Mouse (Mus musculus) lung, postnatal 14 days (tissue): ENCODE measurements around the gene Frmd4a.

Experiments
- DNase-seq: peaks from one replicate; pipeline ENCODE4 v3.0.0; 2021

Gene Frmd4a

GRCm38 (mm10) chr2:4638189-4638588 lies 620.7 kb downstream of the Frmd4a start:
- DNase-seq = no peak

DNA sequence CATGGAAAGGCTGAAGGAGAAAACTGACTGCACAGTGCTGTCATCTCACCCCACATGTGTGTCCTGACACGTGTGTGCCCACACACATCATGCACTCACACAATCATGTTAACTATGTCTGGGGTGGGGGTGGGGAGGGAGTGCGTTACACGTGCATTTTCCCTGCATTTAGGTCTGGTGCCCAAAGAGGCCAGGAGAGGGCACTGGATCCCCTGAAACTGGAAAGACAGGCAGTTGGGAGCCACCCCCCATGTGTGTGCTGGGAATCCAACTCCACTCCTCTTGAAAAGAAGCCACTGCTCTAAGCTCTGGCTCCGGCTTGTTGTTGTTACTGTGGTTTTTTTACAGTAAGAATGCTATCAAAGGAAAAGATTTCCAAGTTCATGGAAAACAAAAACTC lies 627.5 kb downstream of the Frmd4a start:
- DNase-seq = no peak

DNA sequence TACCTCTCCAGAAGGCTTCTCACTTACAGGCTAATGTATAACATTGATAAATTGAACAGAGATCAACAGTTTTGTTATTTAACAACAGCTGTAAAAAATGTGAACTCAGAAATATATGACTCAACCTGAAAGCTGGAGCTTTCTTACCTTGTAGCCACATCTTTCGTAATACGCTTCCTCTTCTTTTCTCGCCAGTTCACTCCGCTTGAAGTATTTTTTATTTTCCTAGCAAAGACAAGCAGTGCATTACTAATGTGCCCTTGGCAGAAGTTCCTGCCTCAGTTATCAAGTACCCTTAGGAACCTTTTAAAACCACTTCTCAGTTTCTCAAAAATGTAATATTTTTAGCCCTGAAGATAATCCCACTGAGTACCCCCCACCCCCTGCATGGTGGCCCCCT lies 630.6 kb downstream of the Frmd4a start:
- no peak for DNase-seq

DNA sequence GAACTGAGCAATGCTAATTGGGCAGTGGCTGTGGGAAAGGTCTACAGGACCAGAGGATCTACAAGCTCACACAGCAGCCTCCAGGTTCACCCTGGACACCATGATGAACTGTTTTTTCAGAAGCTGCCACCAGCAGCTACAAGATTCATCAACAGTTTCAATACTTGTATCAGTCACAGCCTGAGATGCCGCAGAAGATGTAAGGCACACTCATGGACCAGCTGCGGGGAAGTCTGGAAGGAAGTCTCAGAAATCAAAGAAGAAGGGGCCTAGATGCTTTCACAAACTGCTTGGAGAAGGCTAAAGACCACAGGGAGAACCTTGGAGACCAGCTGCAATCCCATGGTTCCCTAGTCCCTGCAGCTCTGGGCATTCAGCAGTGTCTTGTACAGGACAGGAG lies 632.1 kb downstream of the Frmd4a start:
- no peak for DNase-seq

DNA sequence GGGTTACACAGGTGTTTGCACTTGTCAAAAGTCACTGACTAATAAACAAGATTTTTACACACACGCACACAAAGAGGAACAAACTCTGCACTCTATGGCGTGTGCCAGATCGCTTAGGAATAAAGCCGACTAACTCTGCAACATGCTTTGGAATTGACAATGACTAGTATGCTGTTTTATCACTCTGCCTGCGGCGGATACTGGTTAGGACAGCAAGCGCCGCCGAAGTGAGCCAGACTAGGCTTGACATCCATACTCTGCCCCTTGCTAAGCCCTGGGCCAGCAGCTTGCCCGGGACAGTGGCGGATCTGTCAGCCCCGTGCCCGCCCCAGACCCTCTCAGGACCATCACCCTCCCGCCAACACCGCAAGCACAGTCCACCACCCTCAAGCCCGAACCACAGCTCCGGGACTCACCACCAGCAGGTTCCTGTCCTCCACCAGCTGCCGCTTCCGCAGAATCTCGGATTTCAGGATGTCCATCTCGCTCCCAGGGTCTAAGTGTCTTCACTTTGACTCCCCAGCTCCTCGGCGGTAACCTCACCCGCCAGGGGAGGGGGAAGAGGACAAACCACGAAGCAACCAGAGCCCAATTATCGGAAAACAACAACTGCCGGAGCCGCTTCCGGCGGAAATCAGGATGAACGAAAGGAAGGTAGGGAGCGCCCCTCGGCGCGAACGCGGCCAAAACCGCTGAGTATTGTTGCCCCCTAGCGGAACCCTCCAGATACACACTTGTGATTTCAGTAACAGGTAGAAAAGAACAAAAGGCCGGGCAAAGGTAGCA lies 634.2 kb downstream of the Frmd4a start, which contains the start of gene Prpf18:
Prpf18 (minus strand) TSS at position 614 of the 786 bp plus-strand sequence.
- peak; percentile 90 for DNase-seq

DNA sequence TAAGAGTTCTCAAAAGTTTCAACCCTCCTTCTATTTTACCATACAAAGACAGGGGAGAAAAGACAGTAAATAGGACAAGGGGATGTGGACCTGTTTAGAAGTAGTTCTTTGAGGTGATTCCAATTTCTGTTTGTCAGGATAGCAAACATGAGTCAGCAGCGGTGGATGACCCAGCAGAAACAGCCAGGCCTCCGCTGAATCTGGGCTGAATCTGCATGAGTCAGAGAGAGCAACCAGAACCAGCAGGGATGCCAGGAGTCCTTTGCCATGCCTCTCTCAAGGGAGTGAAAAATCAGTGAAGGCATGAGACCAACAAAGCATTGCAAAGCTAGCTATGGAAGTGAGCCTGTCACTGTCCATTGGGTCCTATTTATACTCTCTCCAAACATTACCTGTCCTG lies 643.2 kb downstream of the Frmd4a start:
- DNase-seq = no peak
